Mouse (Mus musculus): ENCODE results near the gene Serpinb11. TPM values are rescaled to one million over a fixed set of nuclear protein-coding genes. Genes with fewer than 3 reads are reported as not detected.

The Serpinb11 gene
- polyA plus RNA-seq (2014; fragmentation: Illumina TruSeq; extraction: RNeasy Lipid Tissue Mini Kit (QIAGEN cat#74804); ENCODE audit: low read depth, low replicate concordance) = not detected

DNA sequence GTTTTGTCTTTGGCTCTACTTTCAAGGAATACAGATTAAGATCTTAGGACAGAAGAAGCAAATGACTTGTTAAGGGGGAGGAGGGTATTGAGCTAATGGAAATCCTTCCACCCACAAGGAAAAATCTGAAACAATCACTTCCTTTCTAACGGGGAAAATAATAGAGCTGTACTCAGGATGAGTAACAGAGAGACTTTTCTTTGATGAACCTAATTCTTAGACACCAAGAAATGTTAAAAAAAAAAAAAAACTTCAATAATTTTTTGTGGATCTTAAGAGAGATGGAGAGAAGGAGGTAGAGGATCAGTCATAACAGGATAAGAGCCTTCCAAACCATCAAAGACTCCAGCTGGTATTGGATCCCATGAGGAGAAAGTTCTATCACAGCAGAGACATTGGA is at the start of gene Serpinb11:
Gene Serpinb11 (plus strand): TSS at position 301 of the 400 bp plus-strand sequence.

GRCm38 (mm10) chr1:107399355-107399754 is 38.4 kb downstream of the Serpinb11 start, which contains the start of gene Serpinb7:
Gene Serpinb7 (plus strand): TSS chr1:107399655.

Other genes starting within 250 kb of the Serpinb11 start
- gene Serpinb3b, start 82.8 kb upstream of the Serpinb11 start, polyA plus RNA-seq (2014; fragmentation: Illumina TruSeq; extraction: RNeasy Lipid Tissue Mini Kit (QIAGEN cat#74804); ENCODE audit: low read depth, low replicate concordance) = not detected
- not detected for gene Serpinb3c, start 82.8 kb upstream of the Serpinb11 start, polyA plus RNA-seq (2014; fragmentation: Illumina TruSeq; extraction: RNeasy Lipid Tissue Mini Kit (QIAGEN cat#74804); ENCODE audit: low read depth, low replicate concordance)
- gene Serpinb7, start 38.5 kb downstream of the Serpinb11 start, polyA plus RNA-seq (2014; fragmentation: Illumina TruSeq; extraction: RNeasy Lipid Tissue Mini Kit (QIAGEN cat#74804); ENCODE audit: low read depth, low replicate concordance) = not detected
- gene Serpinb2, start 150.2 kb downstream of the Serpinb11 start, polyA plus RNA-seq (2014; fragmentation: Illumina TruSeq; extraction: RNeasy Lipid Tissue Mini Kit (QIAGEN cat#74804); ENCODE audit: low read depth, low replicate concordance) = 0.63 TPM
- 5.3 TPM for gene Serpinb8, start 228.8 kb downstream of the Serpinb11 start, polyA plus RNA-seq (2014; fragmentation: Illumina TruSeq; extraction: RNeasy Lipid Tissue Mini Kit (QIAGEN cat#74804); ENCODE audit: low read depth, low replicate concordance)

All from adipose tissue, adult 10 weeks (tissue).